Mouse (Mus musculus): ENCODE results near the gene Ccdc8.
"Not testable (repeated sequence)": the region's sequence is repeated elsewhere in the genome, so short reads cannot be mapped to it uniquely, and the experiment has no call there.

Ccdc8 gene

GRCm38 (mm10) chr7:16992451-16992807 lies at the start of gene Ccdc8:
TSS of gene Ccdc8 (plus strand) at chr7:16992708.
- DNase-seq (ENCODE audit: low spot score) = no peak

GRCm38 (mm10) chr7:16942861-16943260 lies 49.6 kb upstream of the Ccdc8 start:
- no peak for DNase-seq (ENCODE audit: low spot score)

DNA sequence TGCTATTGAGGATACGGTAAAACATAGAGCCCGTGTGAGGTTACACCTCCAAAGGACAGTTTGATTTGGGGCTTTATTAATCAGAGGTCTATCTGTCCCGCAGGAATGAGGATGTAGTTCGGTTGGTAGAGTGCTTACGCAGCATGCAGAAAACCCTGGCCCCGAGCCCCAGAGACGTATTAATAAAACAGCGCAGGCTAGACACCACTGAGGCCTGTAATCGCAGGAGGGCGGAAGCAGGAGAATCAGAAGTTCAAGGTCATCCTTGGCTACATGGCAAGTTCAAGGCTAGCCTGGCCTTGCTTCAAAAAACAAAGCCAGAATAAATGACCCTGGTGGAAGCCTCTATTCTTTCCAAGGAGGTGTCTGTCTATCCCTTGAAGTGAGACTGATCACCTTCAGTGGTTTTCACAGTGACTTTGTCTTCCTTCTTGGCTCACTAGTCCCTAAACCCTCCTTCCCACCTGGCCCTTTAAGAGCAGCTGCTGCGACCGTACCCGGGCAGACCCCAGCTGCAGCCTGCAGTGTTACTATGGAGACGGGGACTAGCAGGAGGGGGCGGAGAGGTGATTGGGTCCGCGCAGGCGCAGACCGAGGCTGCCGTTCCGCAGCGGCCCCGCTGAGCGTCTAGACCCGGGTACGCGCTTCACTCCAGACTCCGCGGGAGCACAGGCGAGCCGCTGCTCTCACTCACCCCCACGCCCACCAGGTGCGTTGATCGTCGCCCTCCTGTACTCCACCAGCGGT lies 48.3 kb upstream of the Ccdc8 start, which contains the start of gene Pnmal2:
Gene Pnmal2 (plus strand): TSS at position 622 of the 747 bp plus-strand sequence.
- peak; percentile 86 for DNase-seq (ENCODE audit: low spot score)

GRCm38 (mm10) chr7:16944808-16945315 lies 47.6 kb upstream of the Ccdc8 start:
- DNase-seq (ENCODE audit: low spot score) = no peak

- DNase-seq (ENCODE audit: low spot score) = no peak
These were observed 47.1 kb upstream of the Ccdc8 start for GRCm38 (mm10) chr7:16945419-16945818.

DNA sequence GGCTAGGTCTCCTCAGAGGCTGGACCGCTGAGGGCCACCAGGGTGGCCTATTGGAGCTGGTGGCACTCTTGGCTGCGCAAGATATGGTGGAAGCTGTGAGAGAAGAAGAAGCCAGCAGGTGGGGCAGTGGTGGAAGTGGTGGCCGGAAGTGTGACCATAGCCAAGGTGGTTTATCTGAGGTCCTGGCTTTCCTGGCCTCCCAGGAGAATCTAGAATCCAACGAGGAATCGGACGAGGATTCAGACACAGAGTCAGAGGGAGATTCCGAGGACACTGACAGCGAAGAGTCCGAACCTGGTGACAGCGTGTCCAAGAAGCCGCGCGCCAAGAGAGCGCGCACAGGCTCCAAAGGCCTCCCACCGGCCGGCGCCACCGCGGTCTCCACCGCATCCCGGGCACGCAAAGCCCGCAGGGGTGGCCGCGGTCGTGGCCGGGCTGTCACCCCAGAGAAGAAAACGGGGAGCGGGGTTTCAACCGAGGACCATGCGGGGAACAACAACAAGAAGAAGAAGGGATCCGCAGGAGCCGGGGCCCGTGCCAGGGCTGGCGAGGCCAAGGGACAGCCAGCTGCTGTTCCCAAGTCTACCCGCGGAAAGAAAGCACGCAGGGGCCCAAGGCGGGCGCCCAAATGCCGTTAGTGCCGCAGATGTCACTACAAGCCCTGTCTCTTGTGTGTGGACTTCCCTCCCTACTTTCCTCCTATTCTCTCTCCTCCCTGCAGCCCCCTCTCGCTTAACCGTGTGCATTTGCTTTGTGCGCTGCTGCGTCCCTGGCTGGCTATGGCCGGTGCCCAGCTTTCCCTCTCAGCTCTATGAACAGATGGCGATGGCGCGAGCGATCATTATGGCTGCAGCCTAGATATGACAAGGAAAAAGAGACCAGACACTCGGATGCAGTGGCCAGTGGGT lies 45.8 kb upstream of the Ccdc8 start:
- DNase-seq (ENCODE audit: low spot score) = no peak

DNA sequence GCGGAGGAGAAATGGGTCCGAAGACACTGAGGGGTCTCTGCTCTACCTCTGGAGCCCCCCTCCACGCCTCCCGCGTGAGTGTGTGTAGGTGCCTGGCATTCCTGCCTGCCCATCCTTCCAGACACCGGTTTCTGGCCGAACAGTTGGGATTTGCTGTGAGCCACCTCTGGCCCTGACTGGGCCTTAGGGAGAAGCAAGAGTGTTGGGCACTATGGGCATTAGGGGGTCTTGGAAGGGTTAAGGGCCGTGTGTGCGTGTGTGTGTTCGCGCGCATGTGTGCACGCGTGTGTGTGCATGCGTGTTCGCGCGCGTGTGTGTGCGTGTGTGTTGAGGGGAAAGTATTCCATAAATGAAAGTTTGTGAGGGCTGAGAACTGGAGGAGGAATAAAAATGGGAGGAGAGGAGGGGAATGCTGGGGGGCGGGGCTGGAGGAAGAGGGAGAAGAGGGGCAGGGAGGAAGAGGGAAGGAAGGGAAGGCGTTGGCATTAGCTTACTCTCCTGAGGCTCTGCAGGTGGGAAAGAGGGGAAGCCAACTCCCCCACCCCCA lies 45.1 kb upstream of the Ccdc8 start:
- DNase-seq (ENCODE audit: low spot score) = no peak

DNA sequence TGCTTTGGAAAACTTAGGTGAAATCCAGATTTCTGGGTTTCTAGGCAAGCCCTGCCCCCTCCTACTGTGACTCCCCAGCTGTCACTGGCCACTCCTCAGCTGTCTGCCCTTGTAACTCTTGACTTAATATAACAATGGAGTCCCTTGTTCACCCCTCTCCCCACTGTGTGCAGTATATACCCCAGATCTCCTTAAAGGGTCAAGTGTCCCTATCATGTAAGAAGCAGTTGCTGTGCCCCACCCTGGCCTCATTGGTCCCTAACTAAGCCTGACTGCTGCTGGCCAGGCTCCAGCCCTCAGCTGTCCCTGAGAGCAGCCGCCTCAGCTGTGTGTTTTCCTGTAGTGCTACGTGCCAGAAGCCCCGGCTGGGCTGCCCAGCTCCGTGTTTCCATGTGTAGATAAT lies 44.5 kb upstream of the Ccdc8 start:
- DNase-seq (ENCODE audit: low spot score) = no peak

DNA sequence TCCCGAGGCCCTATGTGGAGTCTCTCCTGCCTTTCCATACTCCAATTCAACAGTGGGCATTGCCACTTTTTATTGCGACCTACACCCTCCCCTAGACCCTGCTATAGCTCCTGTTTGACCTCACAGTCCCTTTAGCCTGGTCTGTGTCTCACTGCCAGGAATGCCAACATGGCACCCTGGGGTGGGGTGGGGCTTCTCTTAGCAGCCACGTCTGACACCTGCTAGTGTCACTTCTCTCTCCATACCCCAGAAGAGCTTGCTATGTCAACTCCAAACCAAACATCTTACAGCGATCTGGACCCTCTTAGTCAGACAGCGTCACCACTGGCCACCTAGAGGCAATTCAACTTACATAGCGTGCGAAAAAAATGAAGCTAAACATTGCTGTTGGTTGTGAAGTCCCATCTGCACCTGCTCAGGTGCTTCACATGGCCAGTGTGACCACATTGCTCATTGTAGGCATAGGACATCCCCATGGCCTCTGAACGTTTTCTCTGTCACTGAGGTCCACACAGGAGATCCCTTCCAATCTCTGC lies 43.5 kb upstream of the Ccdc8 start:
- no peak for DNase-seq (ENCODE audit: low spot score)

DNA sequence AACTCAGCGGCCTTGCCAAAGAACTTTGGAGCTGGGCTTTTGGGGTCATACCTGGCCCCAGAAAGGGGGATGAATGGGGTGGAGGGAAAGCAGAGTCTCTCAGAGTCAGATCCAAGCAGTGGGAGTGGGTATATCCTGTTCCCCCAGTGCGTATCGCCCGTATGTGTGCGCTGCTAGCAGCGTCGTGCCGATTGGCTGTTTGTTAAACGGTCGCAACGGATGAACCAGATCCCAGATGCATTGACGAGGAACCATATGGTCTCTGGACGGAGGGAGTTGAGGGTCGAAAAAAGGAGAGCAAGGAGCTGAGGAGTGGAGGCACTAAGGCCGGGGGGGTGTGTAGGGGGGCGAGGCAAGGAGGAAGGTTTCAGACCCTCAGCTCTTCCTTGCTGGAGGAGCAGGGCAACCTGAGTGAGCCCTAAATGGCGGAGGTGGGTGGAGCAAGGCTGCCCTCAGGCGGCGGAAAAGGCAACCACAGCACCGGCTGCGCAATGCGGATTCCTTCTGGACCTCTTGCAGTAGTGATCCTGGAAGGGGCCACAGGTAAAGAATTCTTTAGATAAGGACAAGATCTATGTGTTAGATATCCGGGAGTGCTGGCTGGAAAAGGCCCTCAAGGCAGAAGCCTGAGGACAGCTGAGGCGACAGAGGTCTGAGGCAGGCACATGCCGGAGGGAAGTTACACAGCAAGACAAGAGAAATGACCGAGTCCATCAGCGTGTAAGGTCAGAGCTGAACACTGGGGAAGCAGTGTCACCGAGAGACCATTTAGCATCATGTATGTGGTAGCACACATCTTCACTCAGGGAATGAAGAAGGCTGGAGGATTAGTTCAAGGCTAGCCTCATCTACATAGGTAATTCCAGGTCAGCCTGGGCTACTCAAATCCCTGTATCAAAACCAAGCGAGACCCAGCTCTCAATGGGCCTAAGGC lies 42.3 kb upstream of the Ccdc8 start:
- no peak for DNase-seq (ENCODE audit: low spot score)

GRCm38 (mm10) chr7:16950861-16951635 lies 41.5 kb upstream of the Ccdc8 start:
- DNase-seq (ENCODE audit: low spot score) = peak; percentile 51

- not testable (repeated sequence) for DNase-seq (ENCODE audit: low spot score)
These were observed 38.7 kb upstream of the Ccdc8 start for GRCm38 (mm10) chr7:16953776-16954175.

- no peak for DNase-seq (ENCODE audit: low spot score)
These were observed 36.8 kb upstream of the Ccdc8 start for GRCm38 (mm10) chr7:16955712-16956111.

- no peak for DNase-seq (ENCODE audit: low spot score)
These were observed 35.9 kb upstream of the Ccdc8 start for GRCm38 (mm10) chr7:16956410-16957265.

DNA sequence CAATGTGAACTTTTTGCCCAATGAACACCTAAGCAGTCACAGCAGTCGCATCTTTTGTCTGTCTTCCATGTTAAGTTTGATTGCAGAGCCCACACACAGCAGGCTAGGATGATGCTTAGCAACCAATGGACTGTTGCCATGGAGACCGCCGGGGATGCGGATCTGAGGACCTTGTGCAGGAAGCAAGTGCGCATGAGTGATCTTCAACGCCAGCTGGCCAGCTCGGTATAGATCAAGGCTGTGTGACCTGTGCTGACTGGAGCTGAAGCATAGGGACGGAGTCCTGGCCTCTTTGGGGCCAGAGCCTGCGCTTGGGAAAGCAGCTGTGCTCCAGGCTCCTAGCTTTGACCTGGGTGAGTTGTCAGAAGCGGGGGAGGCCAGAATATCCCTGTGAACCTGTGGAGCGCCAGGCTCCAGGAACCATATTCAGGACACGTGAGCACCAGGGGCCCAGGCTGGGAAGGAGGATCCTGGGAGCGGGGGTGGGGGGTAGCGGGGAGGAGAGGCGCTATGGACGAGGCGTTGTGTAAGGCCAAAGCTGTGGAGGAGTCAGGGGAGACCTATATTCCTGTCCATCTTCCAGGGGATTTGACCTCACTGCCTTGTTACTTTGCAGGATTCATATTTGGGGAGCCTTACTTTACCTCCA lies 32.8 kb upstream of the Ccdc8 start, which contains the start of gene Pnmal1:
Gene Pnmal1 (plus strand): TSS at position 141 of the 649 bp plus-strand sequence.
- peak; percentile 68 for DNase-seq (ENCODE audit: low spot score)

- no peak for DNase-seq (ENCODE audit: low spot score)
These were observed 30.8 kb upstream of the Ccdc8 start for GRCm38 (mm10) chr7:16961678-16962077.

GRCm38 (mm10) chr7:16968414-16968813 lies 24.1 kb upstream of the Ccdc8 start:
- no peak for DNase-seq (ENCODE audit: low spot score)

GRCm38 (mm10) chr7:16971160-16971559 lies 21.3 kb upstream of the Ccdc8 start:
- no peak for DNase-seq (ENCODE audit: low spot score)

GRCm38 (mm10) chr7:16974018-16974417 lies 18.5 kb upstream of the Ccdc8 start:
- DNase-seq (ENCODE audit: low spot score) = no peak
